Comparison of ENCODE assay signal across 11 mouse cellular contexts in the genomic region with DNA sequence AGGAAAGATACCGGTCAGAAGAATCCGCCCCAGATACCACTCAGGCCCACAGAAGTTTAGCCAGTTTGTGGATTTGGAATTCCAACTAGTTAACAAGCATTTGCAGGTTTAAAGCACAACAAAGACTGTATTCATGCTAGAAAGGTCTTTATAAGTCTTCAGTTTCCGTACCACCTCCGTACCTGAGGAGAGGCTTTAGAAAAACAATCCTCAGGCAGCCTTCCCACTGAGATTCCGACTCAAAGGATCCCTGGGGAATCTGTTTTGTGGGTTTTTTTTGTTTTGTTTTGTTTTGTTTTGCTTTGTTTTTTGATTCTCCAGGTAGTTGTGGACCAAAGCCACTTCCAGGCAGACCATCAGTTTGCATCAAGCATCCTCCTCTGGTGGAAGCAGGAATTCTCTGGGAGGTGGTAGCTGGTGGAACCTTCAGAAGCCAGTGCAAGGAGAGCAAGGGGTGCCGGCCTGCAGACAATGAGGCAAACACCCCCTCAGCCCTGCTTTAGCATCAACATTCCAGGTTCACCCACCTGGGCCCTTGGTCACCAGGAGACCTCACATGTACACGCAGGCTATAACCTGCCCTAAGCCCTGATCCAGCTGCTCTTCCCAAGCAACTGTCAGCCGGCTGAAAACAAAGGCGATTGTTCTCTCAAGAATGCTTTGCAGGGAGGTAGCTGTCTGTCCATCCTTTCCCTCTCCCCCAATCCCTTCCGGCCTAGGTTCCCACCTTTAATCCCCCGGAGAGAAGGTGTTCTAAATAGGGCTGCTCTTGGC. TPM values are rescaled to one million over a fixed set of nuclear protein-coding genes. Genes with fewer than 3 reads are reported as not detected.
DNase-seq lines count a peak whose midpoint lies in the region; ATAC-seq lines count a peak whose summit lies in the region.
"Had no signal": no experiment of that assay in that cellular context is flagged by ENCODE, and none has a peak within 500 bp of the region (broad histone marks: within the 10 kb centered on the region; RNA-seq: fewer than 3 reads in every experiment).

No protein-coding gene starts in this region.

- H3K4me2 ChIP-seq in heart, embryonic 15.5 days, result 0 out of 2 replicates have a peak overlapping the region, but pooled peaks have one; percentile 13
- peak overlapping the region; percentile 19; the same call in 1 of the 2 replicates for H3K4me2 ChIP-seq in hindbrain, embryonic 14.5 days (replicated peaks)
- H3K4me2 ChIP-seq in stomach, embryonic 16.5 days (ENCODE audit: low read depth, low read length), result peak overlapping the region; percentile 34
- no peak overlapping the region for H3K4me2 ChIP-seq in forebrain, embryonic 15.5 days (replicated peaks)
- H3K4me2 ChIP-seq: liver, embryonic 13.5 days; midbrain, embryonic 13.5 days had no signal

- 48% methylated on average over 11 of the region's 11 CpGs for WGBS in heart, embryonic 15.5 days
- WGBS in hindbrain, embryonic 14.5 days, result 34% methylated on average over 11 of the region's 11 CpGs
- 57% methylated on average over 11 of the region's 11 CpGs for WGBS in stomach, embryonic 16.5 days
- 34% methylated on average over 11 of the region's 11 CpGs for WGBS in forebrain, embryonic 15.5 days

- H3K4me1 ChIP-seq in heart, embryonic 15.5 days (replicated peaks), result peaks cover 8% of the 10 kb centered on the region; the same call in 1 of the 2 replicates
- H3K4me1 ChIP-seq in hindbrain, embryonic 14.5 days (replicated peaks; ENCODE audit: control insufficient read depth, insufficient read depth, low read length), result peaks cover 13% of the 10 kb centered on the region; the same call in 1 of the 2 replicates
- peaks cover 9% of the 10 kb centered on the region; the same call in 1 of the 2 replicates for H3K4me1 ChIP-seq in stomach, embryonic 16.5 days (ENCODE audit: control insufficient read depth, insufficient read depth, low read length)
- peaks cover 3% of the 10 kb centered on the region; the same call in 1 of the 2 replicates for H3K4me1 ChIP-seq in forebrain, embryonic 15.5 days

- H3K4me3 ChIP-seq in heart, embryonic 15.5 days, result no peak overlapping the region
- no peak overlapping the region for H3K4me3 ChIP-seq in hindbrain, embryonic 14.5 days (replicated peaks; ENCODE audit: low read length)
- no peak overlapping the region for H3K4me3 ChIP-seq in stomach, embryonic 16.5 days (replicated peaks; ENCODE audit: low read length)
- no peak overlapping the region for H3K4me3 ChIP-seq in forebrain, embryonic 15.5 days
- H3K4me3 ChIP-seq: liver, embryonic 13.5 days; midbrain, embryonic 13.5 days had no signal

- H3K9ac ChIP-seq in heart, embryonic 15.5 days, result no peak overlapping the region; the same call in 1 of the 2 replicates
- 0 out of 2 replicates have a peak overlapping the region, but pooled peaks have one; percentile 2 for H3K9ac ChIP-seq in hindbrain, embryonic 14.5 days
- H3K9ac ChIP-seq in stomach, embryonic 16.5 days (ENCODE audit: low read length), result peak overlapping the region; percentile 28
- H3K9ac ChIP-seq in forebrain, embryonic 15.5 days (replicated peaks), result no peak overlapping the region
- H3K9ac ChIP-seq: liver, embryonic 13.5 days; midbrain, embryonic 13.5 days had no signal

- 0 out of 2 replicates have a peak, but pooled peaks cover 9% of the 10 kb centered on the region for H3K27me3 ChIP-seq in heart, embryonic 15.5 days
- no peaks in the 10 kb centered on the region for H3K27me3 ChIP-seq in hindbrain, embryonic 14.5 days (ENCODE audit: control insufficient read depth, insufficient read depth, low read length)
- H3K27me3 ChIP-seq in stomach, embryonic 16.5 days (ENCODE audit: control insufficient read depth, insufficient read depth, low read length), result no peaks in the 10 kb centered on the region
- H3K27me3 ChIP-seq in forebrain, embryonic 15.5 days, result no peaks in the 10 kb centered on the region; the same call in 1 of the 2 replicates
- H3K27me3 ChIP-seq: liver, embryonic 13.5 days had no signal

- H3K36me3 ChIP-seq in heart, embryonic 15.5 days, result no peaks in the 10 kb centered on the region
- H3K36me3 ChIP-seq in hindbrain, embryonic 14.5 days (replicated peaks; ENCODE audit: control insufficient read depth, insufficient read depth), result no peaks in the 10 kb centered on the region
- H3K36me3 ChIP-seq in stomach, embryonic 16.5 days (ENCODE audit: control insufficient read depth, insufficient read depth, low read length), result no peaks in the 10 kb centered on the region
- no peaks in the 10 kb centered on the region for H3K36me3 ChIP-seq in forebrain, embryonic 15.5 days
- H3K36me3 ChIP-seq: liver, embryonic 13.5 days; midbrain, embryonic 13.5 days had no signal

- DNase-seq in heart, adult 8-10 months (ENCODE audit: low spot score), result no peak
- DNase-seq in retina, postnatal 1 day, result peak; percentile 67
- no peak for DNase-seq in retina, embryonic 14.5 days (ENCODE audit: low spot score)
- DNase-seq in hindbrain, embryonic 14.5 days (ENCODE audit: low spot score), result no peak
- no peak for DNase-seq in adrenal gland, postnatal 25 days
- DNase-seq: layer of hippocampus, adult 9-11 months; liver, embryonic 13.5 days had no signal

- H3K27ac ChIP-seq in heart, embryonic 15.5 days, result 0 out of 2 replicates have a peak overlapping the region, but pooled peaks have one; percentile 15
- no peak overlapping the region for H3K27ac ChIP-seq in hindbrain, embryonic 14.5 days
- H3K27ac ChIP-seq in stomach, embryonic 16.5 days (ENCODE audit: low read length), result peak overlapping the region; percentile 59; the same call in 1 of the 2 replicates
- no peak overlapping the region for H3K27ac ChIP-seq in forebrain, embryonic 15.5 days (replicated peaks)
- H3K27ac ChIP-seq: liver, embryonic 13.5 days; midbrain, embryonic 13.5 days had no signal

- no peak for ATAC-seq in heart, embryonic 15.5 days (replicated peaks; ENCODE audit: insufficient number of reproducible peaks, insufficient read depth, low FRiP score, low read depth)
- ATAC-seq in hindbrain, embryonic 14.5 days (ENCODE audit: low FRiP score), result no peak
- no peak for ATAC-seq in stomach, embryonic 16.5 days (ENCODE audit: insufficient read depth, low FRiP score)
- ATAC-seq in forebrain, embryonic 15.5 days (replicated peaks), result no peak
- ATAC-seq: midbrain, embryonic 13.5 days had no signal

- no peaks in the 10 kb centered on the region for H3K9me3 ChIP-seq in heart, embryonic 15.5 days (replicated peaks)
- H3K9me3 ChIP-seq in hindbrain, embryonic 14.5 days (ENCODE audit: control insufficient read depth, low read length), result 0 out of 2 replicates have a peak, but pooled peaks cover 3% of the 10 kb centered on the region
- no peaks in the 10 kb centered on the region for H3K9me3 ChIP-seq in stomach, embryonic 16.5 days (replicated peaks; ENCODE audit: control insufficient read depth, low read length)
- no peaks in the 10 kb centered on the region for H3K9me3 ChIP-seq in forebrain, embryonic 15.5 days
- H3K9me3 ChIP-seq: liver, embryonic 13.5 days; midbrain, embryonic 13.5 days had no signal

RNA-seq across cellular contexts. Expression of gene Fzd7, which starts 33.5 kb away (rescaled TPM):
- polyA plus RNA-seq in heart, embryonic 15.5 days (2015; fragmentation: Nextera tagmentation; extraction: Ambion mirVana), result 3.0 and 4.5 TPM in 2 replicates
- 1 to 10 TPM; 6.2 to 8.5 (median 7.6) TPM for total RNA-seq in heart, adult 8-10 months (2022)
- 3.8 and 4.4 TPM in 2 replicates for polyA plus RNA-seq in hindbrain, embryonic 14.5 days (2014; fragmentation: Nextera tagmentation; extraction: Ambion mirVana)
- 5.3 and 5.8 TPM in 2 replicates for polyA plus RNA-seq in stomach, embryonic 16.5 days (2015; fragmentation: Nextera tagmentation; extraction: Ambion mirVana)
- 12.7 and 17.9 TPM in 2 replicates for total RNA-seq in adrenal gland, postnatal 25 days (2021)
- 3.5 and 4.2 TPM in 2 replicates for polyA plus RNA-seq in forebrain, embryonic 15.5 days (2015; fragmentation: Nextera tagmentation; extraction: Ambion mirVana)

Comparison
In these comparisons a context has a peak if more than half of its experiments do, and no peak if none do; other contexts are left out.
1. H3K27ac ChIP-seq: peak in heart, embryonic 15.5 days (single experiment) and stomach, embryonic 16.5 days (single experiment); none in hindbrain, embryonic 14.5 days (single experiment) and forebrain, embryonic 15.5 days (single experiment).
2. H3K9ac ChIP-seq: peak in hindbrain, embryonic 14.5 days (single experiment) and stomach, embryonic 16.5 days (single experiment); none in heart, embryonic 15.5 days (single experiment) and forebrain, embryonic 15.5 days (single experiment).